Mouse (Mus musculus): ENCODE results near the gene Col27a1.

The Col27a1 gene

DNA sequence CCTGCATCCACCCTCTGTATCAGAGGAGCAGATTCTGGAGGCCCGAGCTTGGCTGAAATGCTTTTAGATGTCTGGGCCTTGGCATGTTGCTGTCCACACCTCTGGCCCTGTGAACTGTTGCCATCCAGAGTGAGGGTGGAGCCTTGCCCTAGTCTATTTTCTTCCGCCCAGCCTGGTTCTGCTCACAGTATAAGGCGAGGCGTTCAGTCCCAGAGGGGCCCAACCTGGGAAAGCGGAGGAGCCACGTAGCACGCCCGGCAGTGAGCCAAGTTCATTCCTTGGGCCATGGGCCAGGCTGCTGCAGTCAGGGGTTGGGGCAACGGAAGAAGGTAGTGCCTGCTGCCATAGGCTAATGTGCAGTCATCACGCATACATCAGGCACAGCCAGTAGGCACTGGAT, 46.7 kb downstream of the Col27a1 start:
- no peak for DNase-seq (ENCODE audit: low spot score in 2 of 2)

DNA sequence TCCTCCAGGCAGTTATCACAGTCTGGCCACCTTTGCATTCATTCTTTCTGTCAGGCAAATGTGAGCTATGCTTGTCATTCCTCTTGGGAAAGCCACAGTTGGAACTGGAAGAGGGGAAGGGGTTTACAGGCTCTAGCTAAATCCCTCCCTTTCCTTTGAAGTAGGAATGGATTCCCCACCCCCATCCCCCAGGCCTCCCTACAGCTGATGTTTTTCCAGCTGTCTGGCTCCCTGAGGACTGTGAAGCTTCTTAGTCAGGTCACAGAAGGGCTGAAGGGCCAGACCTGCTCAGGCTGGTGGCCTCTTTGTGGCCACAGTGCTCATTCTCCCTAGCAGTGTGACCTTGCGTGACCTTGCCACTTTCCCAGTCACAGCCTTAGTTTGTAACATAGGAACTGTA, 49.1 kb downstream of the Col27a1 start:
- DNase-seq (ENCODE audit: low spot score in 2 of 2) = no peak

DNA sequence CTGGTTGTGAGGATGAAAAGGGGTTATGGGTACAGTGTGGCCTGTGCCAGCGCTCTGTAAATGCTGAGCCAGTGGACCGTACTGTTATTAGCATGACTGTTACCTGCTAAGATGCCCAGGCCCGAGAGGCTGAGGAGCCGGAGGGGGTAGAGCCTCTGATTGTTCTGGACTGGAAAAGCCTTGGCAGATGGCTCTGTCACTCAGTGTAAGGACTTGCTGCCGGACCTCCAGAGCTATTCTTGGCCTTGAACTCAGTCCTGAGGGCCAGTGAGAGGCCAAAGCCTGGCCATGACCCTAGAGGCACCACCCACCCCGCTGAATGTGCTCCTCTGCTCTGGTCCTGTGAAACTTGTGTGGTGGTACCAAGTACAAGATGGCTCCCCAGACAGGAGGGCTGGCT, 52.5 kb downstream of the Col27a1 start:
- no peak for DNase-seq (ENCODE audit: low spot score in 2 of 2)

DNA sequence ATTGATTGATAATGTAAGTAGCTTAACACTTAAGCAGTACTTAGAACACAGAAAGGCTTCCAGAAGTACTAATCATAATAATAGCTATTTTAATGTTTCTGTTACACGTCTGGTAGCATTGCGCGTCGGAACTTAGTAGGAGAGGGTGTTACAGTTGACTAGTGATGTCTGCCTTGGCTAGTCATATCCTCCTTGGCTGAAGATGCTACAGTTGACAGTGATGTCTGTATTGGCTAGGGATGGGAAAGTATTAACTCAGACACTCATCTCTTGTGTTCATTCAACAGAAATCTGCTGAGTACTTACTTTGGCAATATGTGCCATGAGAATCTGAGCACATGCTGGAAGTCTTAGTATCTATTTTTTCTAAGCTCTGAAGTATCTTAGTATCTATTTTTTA, 53.3 kb downstream of the Col27a1 start:
- no peak for DNase-seq (ENCODE audit: low spot score in 2 of 2)

DNA sequence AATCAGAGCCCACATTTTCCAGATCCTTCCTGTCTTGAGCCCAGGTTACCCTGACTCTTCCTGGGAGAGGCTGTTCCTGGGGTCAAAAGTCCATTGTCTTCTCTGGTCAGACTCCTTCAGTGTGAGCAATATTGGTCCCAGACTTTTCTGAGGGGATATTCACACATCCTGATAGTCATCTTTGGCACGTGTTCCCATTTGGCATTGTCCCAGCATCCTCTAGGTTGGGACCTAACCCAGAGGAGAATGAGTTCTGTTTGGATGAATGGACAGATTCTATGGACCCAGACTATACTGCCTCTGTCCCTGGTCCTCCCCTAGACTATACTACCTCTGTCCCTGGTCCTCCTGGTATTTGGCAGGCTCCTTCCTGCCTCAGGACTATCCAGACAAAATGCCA, 53.8 kb downstream of the Col27a1 start:
- DNase-seq (ENCODE audit: low spot score in 2 of 2) = no peak

DNA sequence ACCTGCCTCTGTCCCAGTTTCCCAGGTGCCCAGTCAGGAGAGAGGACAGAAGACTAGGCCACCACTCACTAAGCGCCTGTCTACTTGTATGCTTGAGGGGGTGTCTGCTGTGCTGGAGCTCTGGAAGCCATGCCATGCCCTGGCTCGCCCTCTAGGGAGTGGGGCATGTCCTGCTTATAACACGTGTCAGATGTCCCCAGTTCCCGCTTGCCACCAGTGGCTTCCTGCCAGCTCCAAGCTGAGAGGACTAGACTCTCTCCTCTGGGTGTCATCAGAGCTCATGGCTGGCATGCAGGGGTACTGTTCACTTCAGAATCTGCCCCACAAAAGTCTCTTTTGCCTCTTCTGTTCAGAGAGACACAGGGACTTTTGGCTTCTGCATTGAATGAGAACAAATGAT, 55.0 kb downstream of the Col27a1 start:
- no peak for DNase-seq (ENCODE audit: low spot score in 2 of 2)

DNA sequence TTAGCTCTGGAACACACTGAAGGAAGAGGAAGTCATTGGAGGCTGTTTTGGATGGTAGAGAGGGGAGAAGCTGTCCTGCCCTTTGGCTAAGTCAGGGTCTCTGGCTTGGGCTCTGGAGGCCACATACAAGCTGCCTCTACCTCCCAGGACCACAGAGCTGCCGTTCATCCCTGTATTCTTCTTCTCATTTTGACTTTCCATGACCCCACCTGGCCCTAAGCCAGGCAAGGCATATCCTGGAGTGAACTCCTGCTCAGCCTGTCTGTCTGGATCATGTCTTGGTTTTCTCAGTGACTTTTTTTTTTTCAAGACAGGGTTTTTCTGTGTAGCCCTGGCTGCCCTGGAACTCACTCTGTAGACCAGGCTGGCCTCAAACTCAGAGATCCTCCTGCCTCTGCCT, 60.7 kb downstream of the Col27a1 start:
- no peak for DNase-seq (ENCODE audit: low spot score in 2 of 2)

DNA sequence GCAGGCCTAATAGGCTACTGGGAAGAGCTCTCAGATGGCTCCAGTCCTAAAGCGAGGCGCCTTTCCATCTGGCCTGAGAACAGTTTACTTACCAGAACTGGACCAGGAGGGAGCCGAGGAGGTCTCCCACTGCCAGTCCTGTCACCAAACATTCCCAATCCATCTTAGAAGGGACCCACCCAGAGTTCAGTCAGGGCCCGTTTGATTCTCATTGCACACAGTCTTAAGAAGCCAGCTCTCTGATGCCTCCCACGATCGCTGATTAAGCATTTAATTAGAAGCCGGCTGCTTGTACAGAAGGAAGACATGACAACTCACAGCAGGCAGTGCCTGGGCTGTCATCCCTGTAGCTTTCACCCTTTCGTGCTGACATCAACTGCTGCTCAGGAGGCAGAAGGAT, 61.4 kb downstream of the Col27a1 start:
- DNase-seq (ENCODE audit: low spot score in 2 of 2) = no peak

DNA sequence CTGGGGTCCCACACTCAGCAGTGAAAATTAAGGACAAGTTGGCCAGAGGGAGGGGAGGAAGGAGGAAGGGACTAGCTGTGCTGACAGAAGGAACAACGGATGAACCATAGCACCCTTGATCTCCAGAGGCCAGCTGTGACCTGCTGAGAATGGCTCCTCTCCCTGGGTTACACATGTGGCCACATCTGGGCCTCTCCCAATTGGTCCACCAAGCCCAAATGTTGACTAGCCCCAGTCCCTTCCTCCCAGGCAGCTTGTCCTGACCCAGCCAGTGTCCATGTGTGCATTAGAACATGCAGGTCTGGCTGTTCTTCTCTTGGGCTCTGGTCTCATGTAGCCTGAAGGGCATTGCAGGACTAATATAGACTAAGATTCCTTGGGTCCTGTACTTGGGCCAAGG, 62.8 kb downstream of the Col27a1 start:
- DNase-seq (ENCODE audit: low spot score in 2 of 2) = no peak

DNA sequence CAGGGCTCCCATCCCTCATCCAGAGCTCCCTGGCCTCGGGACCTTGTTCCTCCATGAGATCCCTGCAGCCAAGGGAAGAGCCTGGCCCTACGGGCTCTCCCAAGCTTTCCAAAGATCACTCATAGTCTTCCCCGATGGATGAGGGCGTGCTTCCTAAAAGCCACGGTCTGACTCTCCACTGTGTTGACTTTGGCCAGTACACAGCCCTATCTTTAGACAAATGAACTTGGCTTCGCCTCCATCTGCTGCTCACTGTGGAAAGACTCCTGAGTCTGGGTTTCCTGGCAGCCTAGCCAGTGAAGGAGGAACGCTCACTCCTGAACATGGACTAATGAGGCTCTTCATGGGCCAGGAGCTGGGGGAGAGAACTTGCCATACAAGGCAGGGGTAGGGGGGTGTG, 65.0 kb downstream of the Col27a1 start:
- DNase-seq (ENCODE audit: low spot score in 2 of 2) = no peak

DNA sequence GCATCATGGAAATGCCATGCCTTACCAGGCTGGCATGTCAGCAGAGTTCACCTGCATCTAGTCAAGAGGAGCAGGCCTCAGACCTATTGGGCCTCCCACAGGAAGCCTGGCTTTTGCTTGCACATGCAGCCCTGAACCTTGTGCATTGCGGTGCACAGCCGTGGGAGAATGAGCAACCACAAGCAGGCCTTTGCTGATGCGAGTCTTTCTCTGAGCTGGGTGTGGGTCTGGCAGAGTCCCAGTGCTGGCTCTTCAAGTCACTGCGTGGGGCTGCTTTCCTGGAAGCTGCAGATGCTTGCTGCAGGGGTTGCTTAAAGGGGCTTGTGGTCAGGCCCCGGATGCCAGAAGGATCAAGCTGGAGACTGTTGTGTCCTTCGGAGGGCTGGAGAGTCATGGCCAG, 67.9 kb downstream of the Col27a1 start:
- no peak for DNase-seq (ENCODE audit: low spot score in 2 of 2)

DNA sequence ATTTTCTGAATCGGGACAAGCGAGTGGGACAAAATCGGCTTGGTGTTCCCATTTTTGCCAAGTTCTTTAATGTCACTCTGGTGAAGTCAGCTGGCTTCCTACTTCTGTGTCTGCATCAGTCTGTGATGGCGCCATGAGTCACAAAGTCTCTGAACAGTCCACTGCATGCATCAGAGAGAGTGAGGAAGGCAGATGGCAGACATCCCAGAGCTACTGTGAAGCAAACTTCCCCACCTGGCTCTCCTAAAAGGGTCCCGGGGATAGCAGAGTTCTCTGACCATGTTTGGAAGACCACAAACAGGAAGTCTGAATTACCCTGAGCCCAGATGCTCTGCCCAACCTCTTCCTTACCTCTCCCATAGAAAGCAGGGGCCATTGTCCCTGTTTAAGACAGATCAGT, 69.5 kb downstream of the Col27a1 start:
- no peak for DNase-seq (ENCODE audit: low spot score in 2 of 2)

DNA sequence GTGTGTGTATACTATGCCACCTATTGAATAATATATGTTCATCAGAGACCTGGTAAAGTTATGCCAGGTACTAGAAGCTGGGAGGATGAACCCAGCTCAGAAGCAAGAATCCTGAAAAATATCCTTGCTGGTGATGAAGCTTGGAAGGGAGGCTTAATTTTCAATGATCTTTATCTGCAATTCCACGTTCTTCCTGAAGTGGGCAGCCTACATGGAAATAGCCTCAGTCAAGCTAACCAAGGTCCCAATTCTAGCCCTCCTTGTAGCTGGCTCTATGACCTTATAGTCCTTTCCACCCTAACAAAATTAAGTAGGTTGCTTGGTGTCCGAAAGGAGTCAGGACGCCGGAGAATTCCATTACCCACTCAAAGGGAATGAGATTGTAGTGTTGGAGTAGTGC, 72.2 kb downstream of the Col27a1 start:
- DNase-seq (ENCODE audit: low spot score in 2 of 2) = no peak

DNA sequence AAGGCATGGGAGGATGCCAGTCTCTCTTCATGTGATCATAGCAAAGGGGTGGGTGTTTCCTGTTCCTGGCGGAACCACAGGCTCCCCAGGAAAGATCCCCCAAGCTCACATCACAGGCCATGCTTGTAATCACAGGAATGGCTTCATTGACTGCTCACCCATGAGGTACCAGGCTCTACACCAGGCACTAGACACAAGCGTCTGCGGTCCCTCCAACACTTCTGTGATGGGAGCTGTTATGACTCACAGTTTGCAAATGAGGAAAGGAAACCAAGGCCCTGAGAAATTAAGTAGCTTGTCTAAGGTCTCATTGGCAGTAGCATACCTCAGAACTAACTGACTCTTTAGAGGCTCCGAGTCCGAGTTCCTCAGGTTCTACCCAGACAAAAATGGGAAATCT, 74.7 kb downstream of the Col27a1 start:
- DNase-seq (ENCODE audit: low spot score in 2 of 2) = no peak

DNA sequence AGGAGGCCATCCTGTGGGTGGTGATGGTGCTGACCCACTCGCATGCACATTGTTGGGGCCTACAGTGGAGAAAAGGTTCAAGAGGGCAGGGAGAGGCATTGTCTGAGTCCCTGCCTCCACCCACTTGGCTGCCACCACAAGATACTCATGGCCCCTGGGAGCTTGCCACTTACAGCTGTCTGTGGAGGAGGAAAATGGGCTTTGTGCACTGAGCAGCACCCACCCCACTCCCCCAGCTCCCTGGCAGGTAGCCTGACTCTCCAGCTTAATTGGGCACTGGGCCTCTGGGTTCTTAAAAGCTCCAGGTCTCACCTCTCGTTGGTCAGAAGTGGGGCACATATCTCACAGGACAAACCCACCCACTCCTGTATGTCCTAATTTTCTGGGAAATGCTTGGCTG, 76.3 kb downstream of the Col27a1 start:
- no peak for DNase-seq (ENCODE audit: low spot score in 2 of 2)

DNA sequence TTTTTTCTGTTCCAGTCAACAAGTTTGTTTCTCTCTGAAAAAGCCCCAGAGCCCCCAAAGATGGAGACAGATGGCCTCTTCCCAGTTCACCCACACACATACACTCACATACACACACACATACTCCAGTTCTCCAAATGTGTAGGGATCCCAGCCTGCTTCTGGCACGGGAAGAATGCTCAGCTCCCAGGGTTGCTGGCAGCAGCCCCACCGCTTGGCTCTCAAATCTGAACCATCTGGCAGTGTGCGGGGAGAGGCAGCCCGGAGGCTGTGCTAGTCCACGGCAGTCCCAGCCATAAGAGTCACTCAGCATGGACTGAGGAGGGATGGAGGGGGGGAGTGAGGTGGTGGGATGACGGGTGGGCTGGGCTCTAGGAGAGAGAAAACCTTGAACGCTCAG, 77.3 kb downstream of the Col27a1 start:
- no peak for DNase-seq (ENCODE audit: low spot score in 2 of 2)

DNA sequence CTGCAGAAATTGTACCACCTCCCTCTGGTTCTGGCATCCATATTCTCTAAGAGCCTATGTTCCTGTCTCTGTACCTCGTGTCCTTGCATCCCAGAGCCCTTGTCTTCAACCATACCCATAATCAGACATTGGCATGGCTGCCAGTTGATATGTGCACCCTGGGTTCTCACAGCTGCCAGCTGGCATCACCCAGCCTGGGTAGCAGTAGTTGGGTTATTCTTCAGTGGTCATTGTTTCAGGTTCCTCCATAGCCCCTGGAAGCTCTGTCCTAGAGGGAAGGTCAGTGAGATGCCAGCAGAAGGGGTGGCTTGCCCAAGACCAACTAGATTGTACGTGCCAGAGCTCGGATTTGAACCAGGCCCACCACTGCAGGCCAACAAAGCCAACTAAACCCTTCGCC, 77.9 kb downstream of the Col27a1 start:
- no peak for DNase-seq (ENCODE audit: low spot score in 2 of 2)

DNA sequence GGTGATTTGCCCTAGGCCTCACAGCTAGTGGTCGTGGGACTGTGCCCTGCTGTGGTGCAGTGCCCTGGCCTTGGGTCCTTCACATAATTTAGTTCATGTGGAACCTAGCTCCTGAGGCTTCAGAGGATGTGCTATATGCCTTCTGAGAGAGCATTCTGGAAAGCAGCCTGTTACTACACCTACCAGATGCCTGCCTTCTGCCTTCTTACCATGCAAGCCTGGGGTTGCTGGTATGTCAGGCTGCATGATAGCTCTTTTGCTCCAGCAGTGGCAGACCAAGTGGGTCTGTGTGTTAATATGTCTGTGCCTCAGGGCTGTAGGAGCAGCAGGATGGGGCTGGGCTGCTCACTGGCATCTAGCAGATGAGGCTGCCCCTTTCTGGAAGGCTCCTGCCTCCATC, 81.8 kb downstream of the Col27a1 start:
- DNase-seq (ENCODE audit: low spot score in 2 of 2) = no peak

DNA sequence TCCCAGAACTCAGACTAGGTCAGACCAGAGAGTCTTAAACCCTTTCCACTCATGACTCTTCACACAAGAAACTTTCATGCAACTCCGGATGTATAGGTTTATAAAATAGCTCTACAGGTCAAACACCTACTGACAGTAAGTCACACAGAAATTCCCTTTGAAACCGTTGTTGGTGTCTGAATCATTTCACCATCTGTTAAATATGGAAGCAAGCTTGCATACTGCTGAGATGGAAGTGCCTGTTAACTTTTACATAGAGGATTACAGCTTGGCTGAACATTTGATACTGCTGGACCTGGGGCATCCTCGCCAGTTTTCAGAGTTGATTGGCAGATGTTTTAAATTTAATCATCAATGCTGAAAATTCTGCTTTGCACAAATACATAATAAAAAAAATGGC, 82.5 kb downstream of the Col27a1 start:
- DNase-seq (ENCODE audit: low spot score in 2 of 2) = no peak

DNA sequence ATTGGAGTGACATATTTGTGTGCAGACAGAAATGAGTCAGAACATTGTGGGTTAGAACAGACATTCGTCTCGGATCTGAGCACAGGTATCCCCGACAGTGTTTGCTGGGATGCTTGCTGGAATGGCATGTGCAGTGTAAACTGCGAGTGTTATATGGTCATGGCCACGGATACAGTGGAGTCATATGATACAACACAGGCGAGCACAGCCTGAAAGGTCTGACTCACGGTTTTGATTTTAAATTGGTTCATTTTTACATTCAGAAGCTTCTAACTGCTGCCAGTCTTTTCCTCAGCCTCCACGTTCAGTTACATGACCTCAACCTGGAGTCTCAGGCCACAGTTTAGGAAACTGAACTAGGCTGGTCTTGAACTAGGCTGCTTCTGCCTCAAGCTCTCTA, 83.1 kb downstream of the Col27a1 start:
- no peak for DNase-seq (ENCODE audit: low spot score in 2 of 2)

DNA sequence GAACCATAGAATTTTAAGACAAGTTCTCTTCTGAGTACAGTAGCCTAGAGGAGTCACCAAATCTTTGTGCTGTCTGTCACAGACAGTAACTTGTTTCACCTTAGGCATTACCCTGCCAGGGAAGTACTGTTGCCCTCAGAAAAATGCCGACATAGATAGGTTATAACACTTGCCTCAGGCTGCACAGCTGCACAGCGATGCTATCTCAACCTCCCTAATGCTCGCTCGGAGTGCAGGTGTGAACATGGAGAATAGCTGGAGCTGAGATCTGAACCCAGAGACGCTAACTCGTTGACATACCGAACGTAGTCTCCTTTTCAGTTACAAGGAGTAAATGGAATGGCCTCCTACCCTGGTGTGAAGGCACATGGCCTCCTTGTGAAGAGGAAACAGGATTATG, 84.4 kb downstream of the Col27a1 start:
- DNase-seq (ENCODE audit: low spot score in 2 of 2) = no peak

DNA sequence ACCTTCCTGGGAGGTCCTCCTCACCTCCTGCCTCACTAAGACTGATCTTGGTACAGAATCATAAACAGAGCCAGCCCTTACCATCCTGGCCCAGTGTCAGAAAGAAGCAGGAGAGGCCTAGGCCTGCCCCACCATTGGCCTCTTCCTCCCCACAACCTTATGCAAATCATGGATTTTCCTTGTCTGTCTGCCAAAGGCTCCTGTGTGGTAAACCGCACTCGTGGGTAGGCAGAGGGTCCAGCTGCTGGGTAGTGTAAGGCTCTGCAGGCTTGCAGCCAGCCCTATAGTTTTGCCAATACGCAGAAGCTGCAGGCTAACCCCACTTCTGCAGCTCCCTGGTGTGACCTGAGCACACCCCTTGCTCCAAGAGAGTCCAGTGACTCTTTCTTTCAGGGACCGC, 88.8 kb downstream of the Col27a1 start:
- DNase-seq (ENCODE audit: low spot score in 2 of 2) = no peak

DNA sequence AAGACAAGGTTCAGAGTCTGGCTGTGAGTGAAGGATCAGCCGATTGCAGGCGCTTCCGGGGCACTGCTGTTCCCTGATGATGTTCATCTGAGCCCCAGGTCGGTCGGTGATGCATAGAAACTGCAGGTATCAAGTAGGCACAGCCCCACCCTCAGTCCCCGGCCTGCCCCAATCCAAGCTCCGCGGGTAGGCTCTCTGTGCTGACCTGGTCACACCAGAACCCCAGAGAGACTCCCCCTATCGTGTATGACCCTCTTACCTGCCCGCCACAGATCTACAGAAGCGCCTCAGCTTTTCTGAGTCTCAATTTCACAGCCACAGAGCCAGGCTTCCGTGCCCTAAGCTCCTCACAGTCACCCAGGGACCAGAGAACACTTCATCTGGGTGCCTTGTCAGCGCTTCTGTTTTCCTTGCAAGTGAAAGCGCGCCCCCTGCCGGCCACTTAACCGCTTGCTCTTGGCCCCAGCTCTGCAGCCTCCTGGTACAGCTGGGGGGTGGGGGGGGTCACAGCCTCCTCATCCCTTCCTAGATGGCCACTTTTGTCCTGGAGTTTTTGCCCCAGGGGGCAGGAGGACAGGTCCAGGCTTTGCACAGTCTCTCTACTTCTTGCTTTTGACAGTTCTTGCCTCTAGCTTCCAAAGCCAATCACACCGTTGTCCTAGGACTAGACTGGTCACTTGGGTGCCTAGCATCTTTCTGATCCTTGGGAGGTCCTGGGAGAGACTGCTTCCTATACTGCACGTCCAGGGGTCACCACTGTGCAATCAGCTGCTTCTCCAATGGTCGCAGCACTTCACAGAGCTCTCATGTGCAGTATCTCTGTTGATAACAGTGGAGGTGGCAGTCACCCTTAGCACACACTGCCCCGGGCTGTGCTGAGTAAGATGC, 93.6 kb downstream of the Col27a1 start:
- DNase-seq (ENCODE audit: low spot score in 2 of 2) = peak; percentile 60 to 74

DNA sequence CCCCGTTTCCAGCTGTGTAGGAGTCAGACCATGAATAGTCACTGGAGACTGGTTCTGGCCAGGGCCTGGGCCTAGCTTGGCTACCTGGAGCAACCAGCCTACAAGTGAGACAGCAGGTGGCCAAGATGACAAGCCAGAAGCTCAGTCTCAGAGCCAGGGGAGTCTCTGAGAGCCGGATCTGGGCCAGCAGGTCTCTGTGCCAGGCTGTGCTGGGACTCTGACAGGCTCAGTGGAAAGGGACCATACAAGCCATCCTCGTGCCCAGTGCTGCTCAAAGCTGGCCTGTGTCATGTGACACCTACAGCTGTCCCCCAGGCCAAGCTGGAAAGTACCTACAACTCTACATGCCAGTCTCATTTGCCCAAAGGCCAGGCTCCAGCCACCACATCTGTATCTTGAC, 94.5 kb downstream of the Col27a1 start:
- no peak for DNase-seq (ENCODE audit: low spot score in 2 of 2)

Data from spleen, postnatal 14 days (tissue).